Mouse (Mus musculus): Measurements from ENCODE around the gene Chid1.

Chid1 gene

DNA sequence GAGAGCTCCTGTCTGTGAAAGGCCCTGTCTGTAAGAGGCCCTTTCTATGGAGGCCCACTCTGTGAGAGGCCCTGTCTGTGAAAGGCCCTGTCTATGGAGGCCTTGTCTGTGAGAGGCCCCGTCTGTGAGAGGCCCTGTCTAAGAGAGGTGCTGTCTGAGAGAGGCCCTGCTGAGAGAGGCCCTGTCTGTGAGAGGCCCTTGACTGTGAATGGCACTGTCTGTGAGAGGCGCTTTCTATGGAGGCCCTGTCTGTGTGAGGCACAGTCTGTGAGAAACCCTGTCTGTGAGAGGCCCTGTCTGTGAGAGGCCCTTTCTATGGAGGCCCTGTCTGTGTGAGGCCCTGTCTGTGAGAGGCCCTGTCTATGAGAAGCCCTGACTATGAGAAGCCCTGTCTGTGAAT lies 33.4 kb downstream of the Chid1 start:
- no peak for ATAC-seq (ENCODE audit: low TSS enrichment)

DNA sequence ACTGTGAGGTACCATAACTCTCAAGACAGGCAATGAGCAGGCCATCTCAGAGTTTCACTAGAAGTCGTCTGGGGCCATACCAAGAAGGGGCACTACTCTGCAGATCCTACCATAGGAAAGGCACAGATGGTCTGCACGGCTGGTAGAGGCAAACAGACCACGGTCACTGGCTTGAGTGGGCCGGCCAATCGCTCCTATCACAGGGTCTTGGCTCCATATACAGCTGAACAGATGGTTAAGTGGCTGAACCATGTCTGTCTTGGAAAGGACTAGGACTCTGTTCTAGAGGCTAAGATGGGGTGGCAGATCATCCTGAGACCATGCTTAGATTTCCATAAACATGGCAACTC lies 37.1 kb downstream of the Chid1 start:
- no peak for ATAC-seq (ENCODE audit: low TSS enrichment)

- no peak for ATAC-seq (ENCODE audit: low TSS enrichment)
These were observed 37.7 kb downstream of the Chid1 start for GRCm38 (mm10) chr7:141501820-141502555.

- no peak; the same call in 1 of the 2 replicates for ATAC-seq (ENCODE audit: low TSS enrichment)
These were observed 42.1 kb downstream of the Chid1 start for GRCm38 (mm10) chr7:141497600-141497999.

DNA sequence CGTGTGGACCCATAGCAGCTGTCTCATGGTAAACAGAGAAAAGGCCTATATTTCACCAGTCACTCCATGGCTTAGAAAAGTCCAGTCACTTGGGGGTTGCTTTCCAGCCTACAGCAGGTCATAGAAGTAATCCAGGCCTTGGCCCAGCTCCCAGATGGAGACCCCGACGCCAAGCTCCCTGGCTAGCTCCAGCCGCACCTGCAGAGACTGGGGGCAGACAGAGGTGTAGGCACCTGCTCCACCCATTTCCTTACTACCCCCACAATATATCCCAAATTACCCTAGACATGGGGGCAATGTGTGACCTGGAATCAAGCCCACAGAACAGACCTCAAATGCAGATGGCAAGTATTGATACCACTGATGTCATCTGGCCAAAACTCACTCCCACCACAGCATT lies 43.7 kb downstream of the Chid1 start:
- no peak for ATAC-seq (ENCODE audit: low TSS enrichment)

GRCm38 (mm10) chr7:141495379-141495778 lies 44.3 kb downstream of the Chid1 start:
- ATAC-seq (ENCODE audit: low TSS enrichment), result no peak

GRCm38 (mm10) chr7:141493729-141494128 lies 45.9 kb downstream of the Chid1 start:
- no peak for ATAC-seq (ENCODE audit: low TSS enrichment)

GRCm38 (mm10) chr7:141492738-141493137 lies 46.9 kb downstream of the Chid1 start:
- ATAC-seq (ENCODE audit: low TSS enrichment), result no peak

GRCm38 (mm10) chr7:141491151-141491550 lies 48.5 kb downstream of the Chid1 start:
- no peak for ATAC-seq (ENCODE audit: low TSS enrichment)

DNA sequence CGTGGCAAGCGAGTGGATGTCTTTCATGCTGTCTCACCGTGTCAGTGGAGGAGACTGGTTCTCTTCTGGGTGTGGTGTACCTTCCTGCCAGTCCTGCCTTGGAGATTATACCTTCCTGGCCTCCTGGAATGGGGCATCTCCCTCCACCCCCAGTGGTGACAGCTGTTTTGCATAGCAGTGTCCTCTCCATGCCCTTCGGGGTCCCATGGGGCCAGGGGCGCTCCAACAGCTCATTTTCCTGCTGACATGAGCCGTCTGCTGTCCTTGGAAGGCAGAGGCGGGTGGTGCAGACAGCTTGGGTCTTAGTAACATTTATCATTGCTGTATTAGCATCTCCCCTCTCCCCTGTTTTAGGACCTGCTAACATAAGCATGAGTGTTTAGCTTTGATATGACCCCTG lies 52.5 kb downstream of the Chid1 start:
- no peak for ATAC-seq (ENCODE audit: low TSS enrichment)

DNA sequence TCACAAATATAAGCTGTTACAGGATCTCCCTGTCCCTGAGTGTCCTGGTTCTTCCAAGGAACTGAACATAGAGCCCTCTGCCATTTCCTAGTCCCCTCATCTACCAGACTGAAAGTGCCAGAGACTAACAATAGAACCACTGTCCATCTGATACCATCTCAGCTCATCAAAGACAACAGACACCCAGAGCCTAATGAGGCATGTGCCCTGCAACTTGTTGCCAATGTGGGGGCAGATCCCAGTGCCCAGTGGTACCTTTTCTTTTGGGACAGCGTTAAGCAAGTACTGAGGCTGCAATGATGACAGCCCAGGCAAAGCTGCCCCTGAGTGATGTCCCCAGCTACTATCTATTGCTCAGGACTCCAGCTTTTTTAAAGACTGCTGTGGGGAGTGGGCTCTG lies 53.4 kb downstream of the Chid1 start:
- no peak for ATAC-seq (ENCODE audit: low TSS enrichment)

DNA sequence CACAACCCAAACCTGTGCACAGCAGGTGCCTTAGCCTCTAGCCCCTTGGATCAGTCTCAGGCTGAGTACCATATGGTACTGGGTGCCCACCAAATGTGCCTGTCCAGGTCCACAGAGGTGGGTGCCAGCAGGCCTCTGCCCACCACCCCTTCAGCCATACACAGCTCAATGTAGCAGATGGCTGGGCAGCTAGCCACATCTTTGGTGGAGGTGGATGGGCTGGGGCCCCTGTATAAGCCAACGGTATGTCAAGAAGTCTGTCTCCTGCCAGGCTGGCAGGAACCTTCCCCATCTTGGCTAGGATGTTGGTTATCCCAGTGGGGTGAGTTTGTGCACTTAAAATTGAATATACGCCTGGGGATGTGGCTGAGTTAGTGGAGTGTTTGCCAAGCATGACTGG lies 54.1 kb downstream of the Chid1 start:
- ATAC-seq (ENCODE audit: low TSS enrichment), result no peak

GRCm38 (mm10) chr7:141485186-141485585 lies 54.5 kb downstream of the Chid1 start:
- ATAC-seq (ENCODE audit: low TSS enrichment), result no peak

DNA sequence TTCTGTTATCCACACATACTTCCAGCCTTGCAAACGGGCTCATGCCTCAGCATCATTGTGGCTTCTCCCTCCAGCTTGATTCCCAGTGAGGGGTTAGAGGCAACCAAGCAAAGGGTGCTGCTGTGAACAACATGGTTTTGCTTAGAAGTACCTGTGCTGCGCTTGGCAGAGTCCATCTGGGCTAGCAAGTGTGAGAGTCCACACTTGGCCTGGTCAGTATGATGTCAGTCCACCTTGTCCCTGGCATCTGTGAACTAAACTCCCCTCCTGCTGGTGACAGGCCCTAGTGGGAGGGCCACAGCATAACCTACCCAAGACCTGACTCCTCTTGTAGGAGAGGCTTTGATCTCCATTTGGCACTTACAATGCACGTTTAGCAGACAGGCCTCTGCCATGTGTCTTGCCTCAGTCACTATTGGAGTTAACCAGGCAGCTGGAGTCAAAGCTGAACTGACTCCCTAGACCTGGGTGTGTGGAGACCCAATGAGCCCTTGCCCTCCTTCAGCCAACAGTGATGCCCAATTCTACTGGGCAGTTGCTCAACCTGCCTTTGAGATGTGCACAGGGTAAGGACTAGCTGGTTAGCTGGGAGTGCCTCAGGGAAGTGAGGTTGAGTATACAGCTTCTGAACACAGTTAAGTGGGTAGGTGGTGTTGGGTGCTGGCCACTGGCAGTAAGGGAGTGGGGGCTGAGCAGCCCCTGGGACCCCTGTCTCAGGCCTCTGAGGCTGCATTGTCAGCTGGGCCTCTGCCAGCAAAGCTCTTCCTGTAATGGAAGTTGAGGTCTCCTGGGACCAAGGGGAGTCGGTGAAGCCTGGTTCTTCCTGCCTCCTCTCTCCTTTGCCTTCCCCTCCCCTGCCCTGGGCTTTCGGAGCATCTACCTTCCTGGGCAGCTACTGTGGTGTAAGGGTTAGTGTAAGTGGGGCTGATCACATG lies 55.2 kb downstream of the Chid1 start:
- ATAC-seq (ENCODE audit: low TSS enrichment), result no peak

- no peak for ATAC-seq (ENCODE audit: low TSS enrichment)
These were observed 56.5 kb downstream of the Chid1 start for GRCm38 (mm10) chr7:141483114-141483653.

DNA sequence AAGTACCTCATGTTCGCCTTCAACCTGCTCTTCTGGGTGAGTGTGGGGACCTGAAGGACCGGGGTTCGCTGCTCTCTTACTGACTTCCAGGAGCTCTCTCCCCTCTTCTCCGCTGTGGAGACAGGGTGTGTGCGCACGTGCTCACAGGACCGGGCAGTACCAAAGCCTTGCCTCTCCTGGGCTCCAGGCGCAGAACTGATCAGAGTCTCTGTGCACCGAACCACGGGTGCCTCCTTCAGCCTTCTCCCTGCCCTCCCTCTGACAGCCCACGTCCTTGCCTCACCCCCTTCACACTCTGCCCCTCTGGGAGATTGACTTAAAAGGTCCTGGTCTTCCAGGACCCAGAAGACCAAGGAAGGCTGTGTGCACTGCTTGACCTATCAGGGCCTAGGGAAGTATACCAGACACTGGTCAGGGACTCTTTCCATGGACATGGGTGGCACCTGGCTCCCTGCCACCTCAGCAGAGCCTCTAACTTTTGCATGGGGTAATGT lies 57.1 kb downstream of the Chid1 start:
- ATAC-seq (ENCODE audit: low TSS enrichment), result no peak

GRCm38 (mm10) chr7:141481498-141482401 lies 57.9 kb downstream of the Chid1 start:
- peak; percentile 24; the same call in 1 of the 2 replicates for ATAC-seq (ENCODE audit: low TSS enrichment)

DNA sequence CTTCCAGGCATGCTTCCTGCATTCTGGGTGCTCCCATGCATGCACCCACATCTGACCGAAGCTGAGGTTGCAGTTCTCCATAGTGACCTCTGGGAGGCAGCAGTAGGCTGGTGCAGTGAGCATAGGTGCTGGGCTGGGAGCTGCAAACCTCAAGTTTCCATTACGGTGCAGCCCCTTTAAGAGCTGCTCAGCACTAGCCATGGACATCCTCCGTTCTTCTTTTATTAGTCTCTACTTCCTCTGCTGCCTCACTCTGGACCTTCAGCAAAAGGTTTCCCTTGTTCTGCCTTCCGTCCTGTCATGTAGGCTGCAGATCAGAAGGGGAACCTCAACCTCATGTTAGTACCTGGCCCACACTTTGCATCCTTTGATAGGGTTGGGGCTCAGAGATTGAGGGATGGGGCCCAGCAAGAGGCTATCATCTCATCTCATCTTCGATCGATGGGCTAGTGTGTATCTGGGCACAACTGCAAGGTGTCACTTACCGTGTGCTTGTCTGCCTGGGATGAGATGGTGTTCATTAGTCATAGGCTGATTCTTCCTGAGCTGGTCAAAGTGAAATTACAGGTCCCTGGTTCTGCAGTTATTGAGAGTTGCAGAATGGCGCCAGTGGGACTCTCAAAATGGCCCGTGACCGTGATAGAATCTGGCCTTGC lies 58.7 kb downstream of the Chid1 start:
- ATAC-seq (ENCODE audit: low TSS enrichment), result peak; percentile 52

GRCm38 (mm10) chr7:141478270-141478748 lies 61.3 kb downstream of the Chid1 start:
- ATAC-seq (ENCODE audit: low TSS enrichment), result no peak

- ATAC-seq (ENCODE audit: low TSS enrichment), result no peak
These were observed 61.9 kb downstream of the Chid1 start for GRCm38 (mm10) chr7:141477578-141478269.
